Mouse (Mus musculus) ES-E14 (cell line): Measurements from ENCODE around the gene Csf3. TPM values are rescaled to one million over a fixed set of nuclear protein-coding genes. Genes with fewer than 3 reads are reported as not detected.

Source experiments
- DNase-seq: peaks from one replicate; pipeline ENCODE4 v3.0.0-alpha.2; 2013; ENCODE audit warnings: low read depth, low spot score
- H3K27ac ChIP-seq: 2 replicates; pipeline ENCODE4 v1.5.1; 2012; ENCODE audit warnings: low read depth, mild to moderate bottlenecking, low read length, moderate library complexity, mixed read lengths; ENCODE audit not compliant: poor library complexity, insufficient read depth, severe bottlenecking
- H3K36me3 ChIP-seq: 2 replicates; pipeline ENCODE4 v1.6.1; 2012; ENCODE audit warnings: mild to moderate bottlenecking, low read length, moderate library complexity, mixed read lengths; ENCODE audit not compliant: control insufficient read depth, poor library complexity, insufficient read depth, severe bottlenecking
- H3K4me1 ChIP-seq, 2 experiments: fragments of 150-350 bp in 1 of 2; sonication (generic) in 1 of 2; 2 replicates each; pipeline ENCODE4 v1.6.1; 2012; ENCODE audit warnings: low read length in 2 of 2, mild to moderate bottlenecking in 1 of 2, mixed read lengths in 1 of 2; ENCODE audit not compliant: control insufficient read depth in 2 of 2, insufficient read depth in 2 of 2, poor library complexity in 1 of 2
- H3K4me3 ChIP-seq, 2 experiments: fragments of 150-350 bp in 1 of 2; sonication (generic) in 1 of 2; 2 replicates each; pipeline ENCODE4 v1.5.1; 2012; ENCODE audit warnings: low read length in 2 of 2, low read depth in 1 of 2, mild to moderate bottlenecking in 1 of 2, mixed read lengths in 1 of 2; ENCODE audit not compliant: insufficient read depth in 1 of 2, poor library complexity in 1 of 2, severe bottlenecking in 1 of 2
- H3K9ac ChIP-seq: 2 replicates; pipeline ENCODE4 v1.6.1; 2012; ENCODE audit warnings: low read depth, mild to moderate bottlenecking, low read length, mixed read lengths; ENCODE audit not compliant: poor library complexity, insufficient read depth, severe bottlenecking
- H3K9me3 ChIP-seq: fragments of 150-350 bp; sonication (generic); 2 replicates; pipeline ENCODE4 v1.6.1; 2012; ENCODE audit warnings: low read depth, mild to moderate bottlenecking, low read length; ENCODE audit not compliant: control insufficient read depth, insufficient read depth
- CHD2 ChIP-seq: IDR thresholded peaks from 2 replicates; pipeline ENCODE4 v1.6.1; 2014; ENCODE audit warnings: mild to moderate bottlenecking, low read depth, low read length, inconsistent platforms
- HCFC1 ChIP-seq: IDR thresholded peaks from 2 replicates; pipeline ENCODE4 v1.6.1; 2012; ENCODE audit warnings: low read length, inconsistent platforms, borderline replicate concordance; ENCODE audit not compliant: insufficient read depth
- MAFK ChIP-seq: IDR thresholded peaks from 2 replicates; pipeline ENCODE4 v1.6.1; 2014; ENCODE audit warnings: mild to moderate bottlenecking, low read depth, low read length, inconsistent platforms; ENCODE audit not compliant: insufficient read depth
- ZC3H11A ChIP-seq: IDR thresholded peaks from 2 replicates; pipeline ENCODE4 v1.6.1; 2012; ENCODE audit warnings: low read depth, mild to moderate bottlenecking, inconsistent platforms, low read length, borderline replicate concordance
- ZNF384 ChIP-seq: IDR thresholded peaks from 2 replicates; pipeline ENCODE4 v1.6.1; 2012; ENCODE audit warnings: low read depth, low read length, inconsistent platforms
- in situ Hi-C, 2 experiments: fragments of 600-800 bp; cut with MboI; formaldehyde crosslinking; loops; one replicate each; pipeline ENCODE4 v1.15.1; 2025; ENCODE audit warnings: low sequenced_read_pairs in 2 of 2, inconsistent platforms in 1 of 2; ENCODE audit not compliant: unreplicated experiment in 2 of 2
- total RNA-seq: library from RNA; depleted of rRNA; stranded (reverse); fragments of 300-350 nt; gene quantifications from 2 replicates; pipeline ENCODE4 v1.2.3, GENCODE M21; 2012

The Csf3 gene
- total RNA-seq, 1 experiment: 0.18 TPM

DNA sequence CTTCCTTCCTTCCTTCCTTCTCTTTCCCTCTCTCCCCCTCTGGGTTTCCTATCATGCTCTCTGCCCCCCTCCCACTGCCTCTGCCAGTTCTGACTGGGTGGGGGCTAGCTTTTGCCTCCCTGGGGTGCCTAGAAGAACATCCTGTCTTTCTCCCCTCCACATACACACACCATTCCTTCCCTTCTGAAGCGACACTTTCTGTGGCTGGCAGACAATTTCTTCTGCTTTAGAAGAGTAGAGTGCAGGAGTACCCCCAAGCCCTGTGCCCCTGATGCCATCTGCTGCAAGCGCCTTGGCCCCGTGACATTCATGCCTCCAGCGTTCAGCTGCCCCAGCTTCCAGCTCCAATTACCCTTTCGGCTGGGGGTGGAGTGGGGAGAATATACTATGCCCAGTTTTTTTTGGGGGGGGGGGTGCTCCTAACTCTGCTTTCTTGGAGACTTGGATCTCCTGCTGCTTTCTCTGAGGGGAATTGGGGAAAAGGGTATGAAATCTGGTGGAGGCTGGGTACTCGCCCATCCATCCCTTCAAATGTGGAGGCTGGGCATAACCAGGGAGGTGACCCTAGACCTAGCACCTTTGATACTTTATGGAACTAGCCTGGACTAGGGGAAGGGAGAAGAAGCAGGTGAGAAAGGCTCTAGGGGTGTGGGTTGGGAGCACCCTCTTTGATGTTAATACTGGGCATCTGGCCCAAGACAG is 46.9 kb downstream of the Csf3 start:
- in situ Hi-C loops: no loop called here
- DNase-seq: no peak
- no peaks in the 10 kb centered on the region for H3K36me3 ChIP-seq
- peaks cover 15 to 58% of the 10 kb centered on the region in 2 experiments; a peak in 3 of 4 replicates for H3K4me1 ChIP-seq
- no peak overlapping the region for H3K27ac ChIP-seq
- no peaks in the 10 kb centered on the region for H3K9me3 ChIP-seq
- no peak overlapping the region for H3K4me3 ChIP-seq
- TF ChIP-seq MAFK (no peak), ZNF384 (no peak), CHD2 (no peak), ZC3H11A (no peak), HCFC1 (no peak)
- H3K9ac ChIP-seq: no peak overlapping the region; the same call in 1 of the 2 replicates

DNA sequence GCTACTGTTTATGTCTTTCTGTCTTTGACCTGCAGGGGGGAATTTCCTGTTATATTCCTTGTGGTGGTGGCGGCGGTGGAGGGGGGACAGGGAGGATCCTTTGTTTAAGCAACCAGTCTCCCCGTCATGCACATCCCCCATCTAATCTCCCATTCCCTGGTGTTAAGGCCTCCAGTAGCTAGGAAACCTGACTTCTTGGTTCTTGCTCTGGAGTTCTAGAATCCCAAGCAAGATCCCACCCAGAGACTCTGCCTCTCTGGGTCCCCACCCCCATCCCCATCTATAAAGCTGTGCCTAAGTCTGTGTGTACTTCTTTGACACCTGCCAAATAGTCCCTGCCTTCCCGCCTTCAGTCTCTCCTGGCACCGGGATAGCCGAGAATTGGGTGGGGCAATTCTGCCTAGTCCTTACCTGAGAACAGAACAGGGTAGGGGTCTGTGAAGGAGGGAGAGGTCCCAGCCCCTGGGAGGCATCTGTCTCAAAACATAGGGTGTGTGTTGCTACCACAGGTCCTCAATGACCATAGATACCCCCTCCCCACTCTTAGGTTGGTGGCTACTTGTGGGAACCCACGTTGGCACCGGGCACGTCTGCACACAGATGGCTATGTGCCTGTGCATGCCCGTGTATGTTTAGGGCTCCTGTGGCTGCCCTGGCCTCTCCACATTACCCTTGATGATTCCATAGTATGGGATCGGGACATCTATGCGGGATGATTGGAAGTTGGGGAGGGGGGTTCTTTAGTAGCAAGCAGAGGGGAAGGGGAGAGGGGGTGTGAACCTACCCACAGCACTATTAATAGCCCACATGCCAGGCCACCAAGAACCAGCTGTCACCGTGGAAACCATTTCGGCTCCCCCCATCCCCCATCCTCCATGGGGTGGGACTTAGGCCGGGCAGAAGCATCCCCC is 47.7 kb downstream of the Csf3 start:
- TF ChIP-seq CHD2 (no peak), ZNF384 (no peak), MAFK (no peak), ZC3H11A (no peak), HCFC1 (no peak)
- H3K4me1 ChIP-seq: peaks cover 16 to 59% of the 10 kb centered on the region in 2 experiments
- no peak for DNase-seq
- H3K9me3 ChIP-seq: no peaks in the 10 kb centered on the region
- H3K4me3 ChIP-seq: no peak overlapping the region
- H3K27ac ChIP-seq: no peak overlapping the region
- no peaks in the 10 kb centered on the region for H3K36me3 ChIP-seq
- in situ Hi-C loops: no loop called here
- H3K9ac ChIP-seq: no peak overlapping the region; the same call in 1 of the 2 replicates

- H3K27ac ChIP-seq: no peak overlapping the region
- H3K4me3 ChIP-seq: no peak overlapping the region
- H3K9ac ChIP-seq: no peak overlapping the region
Measured at GRCm38 (mm10) chr11:98749716-98750115, 48.7 kb downstream of the Csf3 start.

GRCm38 (mm10) chr11:98750351-98751201 is 49.5 kb downstream of the Csf3 start:
- Histone ChIP-seq H3K9me3 (no peaks in the 10 kb centered on the region), H3K9ac (no peak overlapping the region), H3K27ac (no peak overlapping the region), H3K4me1 (peaks cover 17 to 58% of the 10 kb centered on the region in 2 experiments), H3K36me3 (no peaks in the 10 kb centered on the region), H3K4me3 (no peak overlapping the region)
- DNase-seq: no peak
- in situ Hi-C loops: no loop called here
- no peak for TF ChIP-seq MAFK

More at GRCm38 (mm10) chr11:98749716-98750115, 48.7 kb downstream of the Csf3 start:
- H3K4me1 ChIP-seq: peaks cover 18 to 60% of the 10 kb centered on the region in 2 experiments
- no peak for DNase-seq
- no peaks in the 10 kb centered on the region for H3K36me3 ChIP-seq
- no peaks in the 10 kb centered on the region for H3K9me3 ChIP-seq
- in situ Hi-C loops: no loop called here
- TF ChIP-seq ZNF384 (no peak), ZC3H11A (no peak), CHD2 (no peak)
